Mouse (Mus musculus) cerebellum, adult 9-10 months (tissue): ENCODE measurements at regions not wholly inside any gene's neighbourhood (a gene's known extent, or its start where the extent isn't known, plus 50 kb on each side); places are given as distances from the start of the nearest gene placed in this dataset.

Experiments used
- DNase-seq: peaks from one replicate; pipeline ENCODE4 v3.0.0; 2022

GRCm38 (mm10) chr2:137974651-137975050 is 281.7 kb upstream of the Btbd3 start:
- DNase-seq, result no peak

GRCm38 (mm10) chr2:137969156-137969555 is 287.2 kb upstream of the Btbd3 start:
- no peak for DNase-seq

GRCm38 (mm10) chr2:137966460-137967076 is 289.8 kb upstream of the Btbd3 start:
- no peak for DNase-seq

GRCm38 (mm10) chr2:137954830-137955229 is 301.5 kb upstream of the Btbd3 start:
- DNase-seq, result no peak

GRCm38 (mm10) chr2:137953144-137953543 is 303.2 kb upstream of the Btbd3 start:
- no peak for DNase-seq

GRCm38 (mm10) chr2:137951942-137952341 is 304.4 kb upstream of the Btbd3 start:
- DNase-seq, result no peak

GRCm38 (mm10) chr2:137950931-137951330 is 305.4 kb upstream of the Btbd3 start:
- no peak for DNase-seq

- DNase-seq, result peak; percentile 77
Observed at GRCm38 (mm10) chr2:137942753-137943152, 313.6 kb upstream of the Btbd3 start.

GRCm38 (mm10) chr2:137939591-137939990 is 316.8 kb upstream of the Btbd3 start:
- no peak for DNase-seq

- DNase-seq, result peak; percentile 1
Observed at GRCm38 (mm10) chr2:137938831-137939480, 317.4 kb upstream of the Btbd3 start.

GRCm38 (mm10) chr2:137936613-137937012 is 319.8 kb upstream of the Btbd3 start:
- DNase-seq, result no peak

- no peak for DNase-seq
Observed at GRCm38 (mm10) chr2:137932931-137933330, 323.4 kb upstream of the Btbd3 start.

- no peak for DNase-seq
Observed at GRCm38 (mm10) chr2:137932488-137932887, 323.9 kb upstream of the Btbd3 start.

- DNase-seq, result no peak
Observed at GRCm38 (mm10) chr2:137925488-137925887, 330.9 kb upstream of the Btbd3 start.

GRCm38 (mm10) chr2:137924576-137924975 is 331.8 kb upstream of the Btbd3 start:
- no peak for DNase-seq

- DNase-seq, result no peak
Observed at GRCm38 (mm10) chr2:137898425-137898824, 357.9 kb upstream of the Btbd3 start.

- DNase-seq, result no peak
Observed at GRCm38 (mm10) chr2:137880211-137881031, 375.9 kb upstream of the Btbd3 start.

- DNase-seq, result no peak
Observed at GRCm38 (mm10) chr2:137869676-137870075, 386.7 kb upstream of the Btbd3 start.

GRCm38 (mm10) chr2:137854494-137854893 is 401.9 kb upstream of the Btbd3 start:
- no peak for DNase-seq

GRCm38 (mm10) chr2:137853399-137854259 is 402.7 kb upstream of the Btbd3 start:
- DNase-seq, result no peak

GRCm38 (mm10) chr2:137847901-137848300 is 408.5 kb upstream of the Btbd3 start:
- no peak for DNase-seq

GRCm38 (mm10) chr2:137827814-137828374 is 428.5 kb upstream of the Btbd3 start:
- no peak for DNase-seq
